Mouse (Mus musculus): Measurements from ENCODE around the gene Gm826. TPM values are rescaled to one million over a fixed set of nuclear protein-coding genes. Genes with fewer than 3 reads are reported as not detected.

Gm826 gene
- polyA plus RNA-seq, 1 experiment from 2014 or later: 0.93 TPM

Other genes starting within 250 kb of the Gm826 start
- gene Mafb, start 32.9 kb upstream of the Gm826 start, polyA plus RNA-seq (2015; fragmentation: Nextera tagmentation; extraction: Ambion mirVana): 36.2 and 38.0 TPM in 2 replicates